Mouse (Mus musculus) heart, adult 2 months (tissue): ENCODE measurements around the gene Topbp1.

Source experiments
- CTCF ChIP-seq: fragments of 200-600 bp; IDR thresholded peaks from 2 replicates; pipeline ENCODE4 v1.8.1; 2022; ENCODE audit warnings: antibody characterized with exemption, mild to moderate bottlenecking, moderate library complexity
- POLR2A ChIP-seq: fragments of 200-500 bp; IDR thresholded peaks from 2 replicates; pipeline ENCODE4 v1.6.1; 2011; ENCODE audit warnings: mild to moderate bottlenecking, low read depth, low read length, control low read depth; ENCODE audit not compliant: insufficient read depth

- TF ChIP-seq CTCF (no peak), POLR2A (no peak)
Measured at GRCm38 (mm10) chr9:103363730-103364417, 58.9 kb downstream of the Topbp1 start.
